Mouse (Mus musculus) cerebellum, adult 8-10 months (tissue): ENCODE results near the gene Olfr178.

Experiments
- DNase-seq: peaks from one replicate; pipeline ENCODE4 v3.0.0; 2022

Gene Olfr178

DNA sequence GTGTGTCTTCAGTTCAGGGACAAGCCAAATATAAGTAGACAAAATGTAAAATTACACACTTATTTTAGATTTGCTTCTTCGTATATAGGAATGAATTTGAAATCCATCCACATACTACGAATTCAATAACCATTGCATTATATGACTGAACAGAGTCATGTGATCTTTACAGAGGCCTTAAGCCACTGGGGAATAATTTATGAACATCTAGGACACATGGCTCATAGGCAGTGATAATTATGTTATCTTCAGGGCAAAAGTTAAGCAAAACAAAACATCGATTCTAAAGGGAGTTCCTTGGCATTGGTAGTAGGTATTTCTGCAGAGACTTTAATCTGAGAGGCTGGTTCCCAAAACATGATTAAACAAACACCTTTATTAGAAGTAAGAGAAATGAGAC lies at the start of gene Olfr178:
TSS of gene Olfr178 (minus strand) at position 101 of the 400 bp plus-strand sequence.
- DNase-seq: no peak

GRCm38 (mm10) chr16:58929292-58929691 lies 37.4 kb upstream of the Olfr178 start, which contains the start of gene Olfr180:
Olfr180 (minus strand) TSS chr16:58929392.
- no peak for DNase-seq

DNA sequence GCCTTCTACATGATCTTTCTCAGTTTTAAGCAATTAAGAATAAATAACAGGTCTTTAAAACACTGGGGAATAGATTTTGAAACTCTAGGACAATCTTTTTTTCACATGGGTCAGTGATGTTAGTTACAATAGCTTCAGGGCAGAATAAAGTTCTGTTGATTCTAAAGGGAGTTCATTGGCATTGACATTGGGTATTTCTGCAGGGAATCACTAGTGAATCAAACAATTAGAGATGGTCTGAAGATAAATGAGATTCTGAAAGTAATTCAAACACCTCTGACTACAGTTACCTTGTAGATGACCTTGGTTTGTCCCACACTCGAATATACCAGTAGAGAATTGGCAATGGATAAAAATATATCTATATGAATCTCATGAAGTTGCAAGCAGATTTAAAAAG lies 36.8 kb upstream of the Olfr178 start, which contains the start of gene Olfr181:
TSS of gene Olfr181 (minus strand) at position 101 of the 400 bp plus-strand sequence.
- DNase-seq: no peak

DNA sequence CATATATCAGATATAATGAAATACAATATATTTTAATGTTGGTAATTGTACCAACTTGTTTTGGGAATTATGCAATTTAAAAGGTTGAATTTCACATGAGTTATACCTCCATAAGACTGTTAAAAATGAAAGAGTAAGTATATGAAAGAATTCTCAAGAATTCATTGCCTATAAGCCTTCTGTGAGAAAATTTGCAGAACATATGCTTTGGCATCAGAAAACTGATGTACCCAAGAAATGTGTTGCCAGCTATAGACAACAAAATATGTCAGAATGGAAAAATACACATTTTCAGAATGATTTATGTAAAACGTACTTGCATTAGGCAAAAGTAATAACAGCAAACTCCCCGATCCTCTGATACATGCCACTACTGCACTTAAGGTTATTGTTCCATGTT lies 7.4 kb downstream of the Olfr178 start:
- no peak for DNase-seq

DNA sequence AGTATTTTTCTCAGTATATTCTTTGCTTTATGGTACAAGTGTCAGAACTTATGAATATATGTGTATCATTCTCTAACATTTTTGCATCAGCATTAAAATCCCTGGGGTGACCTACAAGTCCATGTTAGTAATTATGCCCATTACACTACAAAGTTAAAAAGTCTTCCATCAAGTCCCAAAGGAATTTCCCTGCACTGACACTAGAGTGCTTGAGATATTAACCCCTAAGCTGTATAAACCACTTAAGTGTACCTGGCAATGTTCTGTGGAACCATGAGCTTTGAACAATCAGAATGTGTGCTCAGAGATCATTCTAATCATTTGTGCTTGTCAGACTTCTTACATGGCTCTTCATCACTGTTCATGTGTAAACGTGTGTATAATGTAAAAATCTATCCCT lies 17.2 kb downstream of the Olfr178 start, which contains the start of gene Olfr177:
TSS of gene Olfr177 (minus strand) at position 101 of the 400 bp plus-strand sequence.
- no peak for DNase-seq

DNA sequence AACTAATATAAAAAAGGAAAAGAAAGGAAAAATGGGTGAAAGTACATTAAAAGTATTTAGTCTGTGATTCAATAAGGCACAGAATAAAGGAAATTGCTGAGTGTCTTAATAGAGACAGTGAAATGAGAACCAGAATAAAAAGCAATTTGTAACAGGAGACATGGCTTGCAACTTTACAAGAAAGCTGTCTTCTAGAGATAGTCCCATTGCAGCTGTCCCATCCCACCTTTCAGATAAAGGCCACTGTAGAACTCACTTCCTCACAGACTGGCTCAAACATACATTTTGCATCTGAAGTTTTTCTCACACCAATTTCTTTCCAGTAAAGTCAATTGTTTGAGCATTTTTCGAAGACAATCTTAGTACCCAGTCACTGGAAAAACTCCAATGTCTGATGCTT lies 30.4 kb downstream of the Olfr178 start:
- no peak for DNase-seq

DNA sequence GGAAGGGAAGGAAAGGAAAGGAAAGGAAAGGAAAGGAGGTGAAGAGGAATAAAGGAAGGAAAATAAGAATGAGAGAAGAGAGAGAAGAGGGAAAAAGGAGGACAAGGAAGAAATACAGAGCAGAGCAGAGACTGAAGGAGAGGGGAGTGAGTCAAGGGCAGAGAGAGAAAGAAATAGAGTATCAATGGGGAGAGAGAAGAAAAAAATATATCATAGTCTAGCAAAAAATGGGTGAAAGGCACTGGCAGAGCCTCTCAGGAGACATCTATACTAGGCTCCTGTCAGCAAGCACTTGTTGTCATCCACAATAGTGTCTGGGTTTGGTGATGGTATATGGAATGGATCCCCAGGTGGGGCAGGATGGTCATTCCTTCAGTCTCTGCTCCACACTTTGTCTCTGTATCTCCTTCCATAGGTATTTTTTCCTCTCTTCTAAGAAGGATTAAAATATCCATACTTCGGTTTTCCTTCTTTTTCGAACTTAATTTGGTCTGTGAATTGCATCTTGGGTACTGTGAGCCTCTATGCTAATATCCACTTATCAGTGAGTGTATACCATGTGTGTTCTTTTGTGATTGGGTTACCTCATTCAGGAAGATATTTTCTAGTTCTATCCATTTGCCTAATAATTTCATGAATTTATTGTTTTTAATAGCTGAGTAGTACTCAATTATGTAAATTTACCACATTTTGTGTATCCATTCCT lies 31.7 kb downstream of the Olfr178 start:
- DNase-seq: no peak
